Mouse (Mus musculus): ENCODE measurements at regions not wholly inside any gene's neighbourhood (a gene's known extent, or its start where the extent isn't known, plus 50 kb on each side); places are given as distances from the start of the nearest gene placed in this dataset.

GRCm38 (mm10) chr14:24731872-24732525 is 245.1 kb downstream of the Rps24 start:
- Histone ChIP-seq H3K4me3 (ENCODE audit: low read depth, low read length) (no peak overlapping the region), H3K9ac (ENCODE audit: low read depth, low read length) (no peak overlapping the region), H3K27me3 (ENCODE audit: control insufficient read depth, insufficient read depth, low read length) (no peaks in the 10 kb centered on the region), H3K27ac (ENCODE audit: low read depth, low read length) (no peak overlapping the region), H3K4me2 (replicated peaks; ENCODE audit: low read depth, low read length) (no peak overlapping the region), H3K4me1 (replicated peaks; ENCODE audit: control insufficient read depth, insufficient read depth, low read length) (no peaks in the 10 kb centered on the region), H3K36me3 (ENCODE audit: control insufficient read depth, insufficient read depth, low read length) (no peaks in the 10 kb centered on the region), H3K9me3 (ENCODE audit: control insufficient read depth, low read length) (no peaks in the 10 kb centered on the region)
- DNase-seq (ENCODE audit: low spot score), result no peak
- ATAC-seq (ENCODE audit: low FRiP score), result no peak
- WGBS, result 84% methylated on average over 5 of the region's 5 CpGs

- no peak overlapping the region for H3K27ac ChIP-seq (ENCODE audit: low read depth, low read length)
- 85% methylated on average over 7 of the region's 7 CpGs for WGBS
- no peak for DNase-seq (ENCODE audit: low spot score)
- no peaks in the 10 kb centered on the region for H3K36me3 ChIP-seq (ENCODE audit: control insufficient read depth, insufficient read depth, low read length)
- no peaks in the 10 kb centered on the region for H3K4me1 ChIP-seq (replicated peaks; ENCODE audit: control insufficient read depth, insufficient read depth, low read length)
- H3K4me2 ChIP-seq (replicated peaks; ENCODE audit: low read depth, low read length), result no peak overlapping the region
- no peak for ATAC-seq (ENCODE audit: low FRiP score)
- no peaks in the 10 kb centered on the region for H3K27me3 ChIP-seq (ENCODE audit: control insufficient read depth, insufficient read depth, low read length)
- no peaks in the 10 kb centered on the region for H3K9me3 ChIP-seq (ENCODE audit: control insufficient read depth, low read length)
- H3K4me3 ChIP-seq (ENCODE audit: low read depth, low read length), result no peak overlapping the region
- no peak overlapping the region for H3K9ac ChIP-seq (ENCODE audit: low read depth, low read length)
Measured at GRCm38 (mm10) chr14:24733326-24733725, 246.4 kb downstream of the Rps24 start.

GRCm38 (mm10) chr14:24738869-24739268 is 251.9 kb downstream of the Rps24 start:
- ATAC-seq (ENCODE audit: low FRiP score) (no peak), DNase-seq (ENCODE audit: low spot score) (no peak)
- no peaks in the 10 kb centered on the region for H3K9me3 ChIP-seq (ENCODE audit: control insufficient read depth, low read length)
- no peak overlapping the region for H3K9ac ChIP-seq (ENCODE audit: low read depth, low read length)
- no peak overlapping the region for H3K27ac ChIP-seq (ENCODE audit: low read depth, low read length)
- H3K4me3 ChIP-seq (ENCODE audit: low read depth, low read length), result no peak overlapping the region
- no peaks in the 10 kb centered on the region for H3K27me3 ChIP-seq (ENCODE audit: control insufficient read depth, insufficient read depth, low read length)
- H3K4me1 ChIP-seq (replicated peaks; ENCODE audit: control insufficient read depth, insufficient read depth, low read length), result no peaks in the 10 kb centered on the region
- no peaks in the 10 kb centered on the region for H3K36me3 ChIP-seq (ENCODE audit: control insufficient read depth, insufficient read depth, low read length)
- no peak overlapping the region for H3K4me2 ChIP-seq (replicated peaks; ENCODE audit: low read depth, low read length)

- WGBS, result 75% methylated on average over 2 of the region's 2 CpGs
- no peaks in the 10 kb centered on the region for H3K27me3 ChIP-seq (ENCODE audit: control insufficient read depth, insufficient read depth, low read length)
- no peak for DNase-seq (ENCODE audit: low spot score)
- no peak overlapping the region for H3K4me2 ChIP-seq (replicated peaks; ENCODE audit: low read depth, low read length)
- no peak overlapping the region for H3K9ac ChIP-seq (ENCODE audit: low read depth, low read length)
- no peak for ATAC-seq (ENCODE audit: low FRiP score)
- H3K27ac ChIP-seq (ENCODE audit: low read depth, low read length), result no peak overlapping the region
- H3K4me3 ChIP-seq (ENCODE audit: low read depth, low read length), result no peak overlapping the region
- H3K9me3 ChIP-seq (ENCODE audit: control insufficient read depth, low read length), result no peaks in the 10 kb centered on the region
- no peaks in the 10 kb centered on the region for H3K4me1 ChIP-seq (replicated peaks; ENCODE audit: control insufficient read depth, insufficient read depth, low read length)
- H3K36me3 ChIP-seq (ENCODE audit: control insufficient read depth, insufficient read depth, low read length), result no peaks in the 10 kb centered on the region
Measured at GRCm38 (mm10) chr14:24744451-24744850, 257.5 kb downstream of the Rps24 start.

- 77% methylated on average over 3 of the region's 3 CpGs for WGBS
Measured at GRCm38 (mm10) chr14:24745730-24746129, 258.8 kb downstream of the Rps24 start.

GRCm38 (mm10) chr14:24747471-24747795 is 260.5 kb downstream of the Rps24 start:
- Histone ChIP-seq H3K4me2 (replicated peaks; ENCODE audit: low read depth, low read length) (no peak overlapping the region), H3K9me3 (ENCODE audit: control insufficient read depth, low read length) (no peaks in the 10 kb centered on the region), H3K27me3 (ENCODE audit: control insufficient read depth, insufficient read depth, low read length) (no peaks in the 10 kb centered on the region), H3K9ac (ENCODE audit: low read depth, low read length) (no peak overlapping the region), H3K4me3 (ENCODE audit: low read depth, low read length) (no peak overlapping the region), H3K36me3 (ENCODE audit: control insufficient read depth, insufficient read depth, low read length) (no peaks in the 10 kb centered on the region), H3K27ac (ENCODE audit: low read depth, low read length) (no peak overlapping the region), H3K4me1 (replicated peaks; ENCODE audit: control insufficient read depth, insufficient read depth, low read length) (no peaks in the 10 kb centered on the region)
- ATAC-seq (ENCODE audit: low FRiP score) (no peak), DNase-seq (ENCODE audit: low spot score) (no peak)
- 59% methylated on average over 4 of the region's 4 CpGs for WGBS

More at GRCm38 (mm10) chr14:24745730-24746129, 258.8 kb downstream of the Rps24 start:
- Histone ChIP-seq H3K4me1 (replicated peaks; ENCODE audit: control insufficient read depth, insufficient read depth, low read length) (no peaks in the 10 kb centered on the region), H3K4me2 (replicated peaks; ENCODE audit: low read depth, low read length) (no peak overlapping the region), H3K9ac (ENCODE audit: low read depth, low read length) (no peak overlapping the region), H3K4me3 (ENCODE audit: low read depth, low read length) (no peak overlapping the region), H3K9me3 (ENCODE audit: control insufficient read depth, low read length) (no peaks in the 10 kb centered on the region), H3K36me3 (ENCODE audit: control insufficient read depth, insufficient read depth, low read length) (no peaks in the 10 kb centered on the region), H3K27me3 (ENCODE audit: control insufficient read depth, insufficient read depth, low read length) (no peaks in the 10 kb centered on the region), H3K27ac (ENCODE audit: low read depth, low read length) (no peak overlapping the region)
- no peak for ATAC-seq (ENCODE audit: low FRiP score)
- DNase-seq (ENCODE audit: low spot score), result no peak

- Histone ChIP-seq H3K9me3 (ENCODE audit: control insufficient read depth, low read length) (no peaks in the 10 kb centered on the region), H3K4me1 (replicated peaks; ENCODE audit: control insufficient read depth, insufficient read depth, low read length) (no peaks in the 10 kb centered on the region), H3K27ac (ENCODE audit: low read depth, low read length) (no peak overlapping the region), H3K27me3 (ENCODE audit: control insufficient read depth, insufficient read depth, low read length) (no peaks in the 10 kb centered on the region), H3K4me2 (replicated peaks; ENCODE audit: low read depth, low read length) (no peak overlapping the region), H3K4me3 (ENCODE audit: low read depth, low read length) (no peak overlapping the region), H3K9ac (ENCODE audit: low read depth, low read length) (no peak overlapping the region), H3K36me3 (ENCODE audit: control insufficient read depth, insufficient read depth, low read length) (no peaks in the 10 kb centered on the region)
- WGBS, result 58% methylated on average over 7 of the region's 7 CpGs
- ATAC-seq (ENCODE audit: low FRiP score) (no peak), DNase-seq (ENCODE audit: low spot score) (no peak)
Measured at GRCm38 (mm10) chr14:24747796-24748496, 261.0 kb downstream of the Rps24 start.

GRCm38 (mm10) chr14:24748497-24748862 is 261.6 kb downstream of the Rps24 start:
- no peaks in the 10 kb centered on the region for H3K27me3 ChIP-seq (ENCODE audit: control insufficient read depth, insufficient read depth, low read length)
- DNase-seq (ENCODE audit: low spot score), result no peak
- H3K27ac ChIP-seq (ENCODE audit: low read depth, low read length), result no peak overlapping the region
- no peaks in the 10 kb centered on the region for H3K9me3 ChIP-seq (ENCODE audit: control insufficient read depth, low read length)
- H3K4me2 ChIP-seq (replicated peaks; ENCODE audit: low read depth, low read length), result no peak overlapping the region
- no peaks in the 10 kb centered on the region for H3K36me3 ChIP-seq (ENCODE audit: control insufficient read depth, insufficient read depth, low read length)
- no peak overlapping the region for H3K4me3 ChIP-seq (ENCODE audit: low read depth, low read length)
- 92% methylated on average over 2 of the region's 2 CpGs for WGBS
- H3K9ac ChIP-seq (ENCODE audit: low read depth, low read length), result no peak overlapping the region
- no peaks in the 10 kb centered on the region for H3K4me1 ChIP-seq (replicated peaks; ENCODE audit: control insufficient read depth, insufficient read depth, low read length)
- ATAC-seq (ENCODE audit: low FRiP score), result no peak

- no peak for DNase-seq (ENCODE audit: low spot score)
- no peak overlapping the region for H3K9ac ChIP-seq (ENCODE audit: low read depth, low read length)
- H3K4me3 ChIP-seq (ENCODE audit: low read depth, low read length), result no peak overlapping the region
- no peaks in the 10 kb centered on the region for H3K4me1 ChIP-seq (replicated peaks; ENCODE audit: control insufficient read depth, insufficient read depth, low read length)
- no peak overlapping the region for H3K4me2 ChIP-seq (replicated peaks; ENCODE audit: low read depth, low read length)
- 87% methylated on average over 9 of the region's 9 CpGs for WGBS
- no peaks in the 10 kb centered on the region for H3K36me3 ChIP-seq (ENCODE audit: control insufficient read depth, insufficient read depth, low read length)
- no peak overlapping the region for H3K27ac ChIP-seq (ENCODE audit: low read depth, low read length)
- no peak for ATAC-seq (ENCODE audit: low FRiP score)
- H3K27me3 ChIP-seq (ENCODE audit: control insufficient read depth, insufficient read depth, low read length), result no peaks in the 10 kb centered on the region
- H3K9me3 ChIP-seq (ENCODE audit: control insufficient read depth, low read length), result no peaks in the 10 kb centered on the region
Measured at GRCm38 (mm10) chr14:24749313-24749712, 262.4 kb downstream of the Rps24 start.
